Mouse (Mus musculus): ENCODE results near the gene Amz1. TPM values are rescaled to one million over a fixed set of nuclear protein-coding genes. Genes with fewer than 3 reads are reported as not detected.
A peak's percentile ranks its signal among the peaks of the same experiment; 100 is the strongest.

Amz1 gene
- polyA plus RNA-seq, 1 experiment from 2014 or later = 0.65 TPM

- Histone ChIP-seq H3K9me3 (ENCODE audit: control insufficient read depth, low read length) (no peaks in the 10 kb centered on the region), H3K4me2 (replicated peaks; ENCODE audit: low read depth) (no peak overlapping the region), H3K4me3 (ENCODE audit: low read depth, low read length) (no peak overlapping the region), H3K27ac (replicated peaks) (no peak overlapping the region), H3K4me1 (replicated peaks; ENCODE audit: control insufficient read depth, insufficient read depth) (peaks cover 12% of the 10 kb centered on the region), H3K36me3 (ENCODE audit: control insufficient read depth, insufficient read depth, low read length) (no peaks in the 10 kb centered on the region), H3K9ac (ENCODE audit: low read length) (no peak overlapping the region), H3K27me3 (ENCODE audit: control insufficient read depth, insufficient read depth, low read length) (no peaks in the 10 kb centered on the region)
- 64% methylated on average over 4 of the region's 4 CpGs for WGBS
- TF ChIP-seq CTCF (IDR thresholded peaks at IDR 0.05; ENCODE audit: low read depth) = no peak
- TF ChIP-seq EP300 (optimal IDR thresholded peaks at IDR 0.05) = no peak
- ATAC-seq (ENCODE audit: low FRiP score, low TSS enrichment) (no peak), DNase-seq (ENCODE audit: low spot score) (no peak)
Observed at GRCm38 (mm10) chr5:140766566-140766965, 42.6 kb downstream of the Amz1 start.

- H3K9me3 ChIP-seq (ENCODE audit: control insufficient read depth, low read length) = no peaks in the 10 kb centered on the region
- ATAC-seq (ENCODE audit: low FRiP score, low TSS enrichment) (peak; percentile 53; the same call in 1 of the 2 replicates), DNase-seq (ENCODE audit: low spot score) (peak; percentile 56)
- no peaks in the 10 kb centered on the region for H3K36me3 ChIP-seq (ENCODE audit: control insufficient read depth, insufficient read depth, low read length)
- H3K4me3 ChIP-seq (ENCODE audit: low read depth, low read length) = no peak overlapping the region
- peak overlapping the region; percentile 32; the same call in 1 of the 2 replicates for H3K9ac ChIP-seq (ENCODE audit: low read length)
- peak overlapping the region; percentile 91 for H3K27ac ChIP-seq (replicated peaks)
- 21% methylated on average over 9 of the region's 9 CpGs for WGBS
- no peaks in the 10 kb centered on the region for H3K27me3 ChIP-seq (ENCODE audit: control insufficient read depth, insufficient read depth, low read length)
- no peak overlapping the region for H3K4me2 ChIP-seq (replicated peaks; ENCODE audit: low read depth)
- peaks cover 15% of the 10 kb centered on the region for H3K4me1 ChIP-seq (replicated peaks; ENCODE audit: control insufficient read depth, insufficient read depth)
- no peak for TF ChIP-seq EP300 (optimal IDR thresholded peaks at IDR 0.05)
- no peak for TF ChIP-seq CTCF (IDR thresholded peaks at IDR 0.05; ENCODE audit: low read depth)
Observed at GRCm38 (mm10) chr5:140767704-140768141, 43.8 kb downstream of the Amz1 start.

- H3K9ac ChIP-seq (ENCODE audit: low read length) = no peak overlapping the region
- ATAC-seq (ENCODE audit: low FRiP score, low TSS enrichment) (peak; percentile 41; the same call in 1 of the 2 replicates), DNase-seq (ENCODE audit: low spot score) (no peak)
- no peak overlapping the region for H3K4me2 ChIP-seq (replicated peaks; ENCODE audit: low read depth)
- no peak overlapping the region for H3K4me3 ChIP-seq (ENCODE audit: low read depth, low read length)
- peaks cover 15% of the 10 kb centered on the region for H3K4me1 ChIP-seq (replicated peaks; ENCODE audit: control insufficient read depth, insufficient read depth)
- no peaks in the 10 kb centered on the region for H3K9me3 ChIP-seq (ENCODE audit: control insufficient read depth, low read length)
- H3K27me3 ChIP-seq (ENCODE audit: control insufficient read depth, insufficient read depth, low read length) = no peaks in the 10 kb centered on the region
- TF ChIP-seq CTCF (IDR thresholded peaks at IDR 0.05; ENCODE audit: low read depth) (no peak), EP300 (optimal IDR thresholded peaks at IDR 0.05) (no peak)
- 48% methylated on average over 5 of the region's 5 CpGs for WGBS
- peak overlapping the region; percentile 91 for H3K27ac ChIP-seq (replicated peaks)
- no peaks in the 10 kb centered on the region for H3K36me3 ChIP-seq (ENCODE audit: control insufficient read depth, insufficient read depth, low read length)
Observed at GRCm38 (mm10) chr5:140768333-140768732, 44.4 kb downstream of the Amz1 start.

GRCm38 (mm10) chr5:140771612-140772011 lies 47.7 kb downstream of the Amz1 start:
- DNase-seq (ENCODE audit: low spot score) = no peak
- 23% methylated on average over 6 of the region's 6 CpGs for WGBS
- H3K4me2 ChIP-seq (replicated peaks; ENCODE audit: low read depth) = no peak overlapping the region
- TF ChIP-seq EP300 (optimal IDR thresholded peaks at IDR 0.05) = no peak
- TF ChIP-seq CTCF (IDR thresholded peaks at IDR 0.05; ENCODE audit: low read depth) = no peak
- no peak overlapping the region for H3K4me3 ChIP-seq (ENCODE audit: low read depth, low read length)
- H3K4me1 ChIP-seq (replicated peaks; ENCODE audit: control insufficient read depth, insufficient read depth) = peaks cover 15% of the 10 kb centered on the region
- no peaks in the 10 kb centered on the region for H3K9me3 ChIP-seq (ENCODE audit: control insufficient read depth, low read length)
- ATAC-seq (ENCODE audit: low FRiP score, low TSS enrichment) = no peak
- H3K27ac ChIP-seq (replicated peaks) = peak overlapping the region; percentile 74
- no peaks in the 10 kb centered on the region for H3K36me3 ChIP-seq (ENCODE audit: control insufficient read depth, insufficient read depth, low read length)
- H3K9ac ChIP-seq (ENCODE audit: low read length) = no peak overlapping the region
- H3K27me3 ChIP-seq (ENCODE audit: control insufficient read depth, insufficient read depth, low read length) = no peaks in the 10 kb centered on the region

- Histone ChIP-seq H3K9me3 (ENCODE audit: control insufficient read depth, low read length) (no peaks in the 10 kb centered on the region), H3K9ac (ENCODE audit: low read length) (no peak overlapping the region), H3K4me3 (ENCODE audit: low read depth, low read length) (no peak overlapping the region), H3K27me3 (ENCODE audit: control insufficient read depth, insufficient read depth, low read length) (no peaks in the 10 kb centered on the region), H3K27ac (replicated peaks) (peak overlapping the region; percentile 74), H3K4me1 (replicated peaks; ENCODE audit: control insufficient read depth, insufficient read depth) (peaks cover 15% of the 10 kb centered on the region), H3K4me2 (replicated peaks; ENCODE audit: low read depth) (no peak overlapping the region), H3K36me3 (ENCODE audit: control insufficient read depth, insufficient read depth, low read length) (no peaks in the 10 kb centered on the region)
- WGBS = 32% methylated on average over 7 of the region's 7 CpGs
- TF ChIP-seq CTCF (IDR thresholded peaks at IDR 0.05; ENCODE audit: low read depth) (no peak), EP300 (optimal IDR thresholded peaks at IDR 0.05) (no peak)
- DNase-seq (ENCODE audit: low spot score) (no peak), ATAC-seq (ENCODE audit: low FRiP score, low TSS enrichment) (no peak)
Observed at GRCm38 (mm10) chr5:140772158-140772557, 48.2 kb downstream of the Amz1 start.

GRCm38 (mm10) chr5:140775111-140775510 lies 51.2 kb downstream of the Amz1 start:
- DNase-seq (ENCODE audit: low spot score) (no peak), ATAC-seq (ENCODE audit: low FRiP score, low TSS enrichment) (no peak)
- Histone ChIP-seq H3K36me3 (ENCODE audit: control insufficient read depth, insufficient read depth, low read length) (peaks cover 2% of the 10 kb centered on the region; the same call in 1 of the 2 replicates), H3K4me2 (replicated peaks; ENCODE audit: low read depth) (no peak overlapping the region), H3K4me3 (ENCODE audit: low read depth, low read length) (no peak overlapping the region), H3K4me1 (replicated peaks; ENCODE audit: control insufficient read depth, insufficient read depth) (peaks cover 5% of the 10 kb centered on the region), H3K9ac (ENCODE audit: low read length) (no peak overlapping the region), H3K9me3 (ENCODE audit: control insufficient read depth, low read length) (no peaks in the 10 kb centered on the region), H3K27me3 (ENCODE audit: control insufficient read depth, insufficient read depth, low read length) (no peaks in the 10 kb centered on the region), H3K27ac (replicated peaks) (no peak overlapping the region)
- 91% methylated on average over 4 of the region's 4 CpGs for WGBS
- TF ChIP-seq EP300 (optimal IDR thresholded peaks at IDR 0.05) (no peak), CTCF (IDR thresholded peaks at IDR 0.05; ENCODE audit: low read depth) (no peak)
